Mouse (Mus musculus): Measurements from ENCODE around the gene Cdh4. TPM values are rescaled to one million over a fixed set of nuclear protein-coding genes. Genes with fewer than 3 reads are reported as not detected.
A peak's percentile ranks its signal among the peaks of the same experiment; 100 is the strongest.

The Cdh4 gene
- total and polyA plus RNA-seq, 2 experiments from 2014 or later = 0.51 to 2.1 TPM

DNA sequence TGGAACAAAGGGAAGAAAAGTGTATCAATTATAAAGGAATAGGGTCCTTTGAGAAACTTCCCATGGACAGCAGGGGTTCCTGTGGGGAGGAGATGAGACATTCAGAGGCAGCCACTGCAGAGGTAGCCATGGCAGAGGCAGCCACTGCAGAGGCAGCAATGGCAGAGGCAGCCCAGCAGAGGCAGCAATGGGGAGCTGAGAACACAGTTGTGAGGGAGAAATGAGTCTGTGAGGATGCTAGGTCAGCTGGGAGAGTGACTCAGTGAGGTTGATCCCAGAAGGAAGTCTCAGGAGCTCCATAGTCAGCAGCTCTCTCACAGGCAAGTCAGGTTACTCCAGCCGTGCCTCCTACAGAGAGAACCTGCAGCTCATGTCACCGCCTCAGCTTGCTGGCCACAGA lies 266.9 kb downstream of the Cdh4 start:
- TF ChIP-seq CTCF (IDR thresholded peaks at IDR 0.05; ENCODE audit: low read depth) (0 out of 2 replicates have a peak, but pooled peaks have one; percentile 3), EP300 (IDR thresholded peaks at IDR 0.05; ENCODE audit: low read depth) (no peak)
- ATAC-seq (ENCODE audit: insufficient read depth, low read depth) (no peak), DNase-seq (ENCODE audit: low spot score) (no peak)
- no peaks in the 10 kb centered on the region for H3K9me3 ChIP-seq (replicated peaks; ENCODE audit: control insufficient read depth, low read length)
- H3K9ac ChIP-seq (replicated peaks; ENCODE audit: low read depth, low read length) = no peak overlapping the region
- 72% methylated on average over 2 of the region's 2 CpGs for WGBS
- no peak overlapping the region for H3K27ac ChIP-seq (ENCODE audit: low read depth)
- no peaks in the 10 kb centered on the region for H3K27me3 ChIP-seq (ENCODE audit: control insufficient read depth, insufficient read depth, low read length)
- H3K36me3 ChIP-seq (replicated peaks; ENCODE audit: control insufficient read depth, insufficient read depth, low read length) = no peaks in the 10 kb centered on the region
- no peak overlapping the region for H3K4me2 ChIP-seq (ENCODE audit: low read depth, low read length)
- no peaks in the 10 kb centered on the region for H3K4me1 ChIP-seq (ENCODE audit: control insufficient read depth, insufficient read depth)
- no peak overlapping the region for H3K4me3 ChIP-seq (ENCODE audit: low read depth, low read length)

- TF ChIP-seq EP300 (IDR thresholded peaks at IDR 0.05; ENCODE audit: low read depth) (no peak), CTCF (IDR thresholded peaks at IDR 0.05; ENCODE audit: low read depth) (no peak)
- Histone ChIP-seq H3K27ac (ENCODE audit: low read depth) (no peak overlapping the region), H3K9ac (replicated peaks; ENCODE audit: low read depth, low read length) (no peak overlapping the region), H3K36me3 (replicated peaks; ENCODE audit: control insufficient read depth, insufficient read depth, low read length) (no peaks in the 10 kb centered on the region), H3K4me1 (ENCODE audit: control insufficient read depth, insufficient read depth) (no peaks in the 10 kb centered on the region), H3K27me3 (ENCODE audit: control insufficient read depth, insufficient read depth, low read length) (no peaks in the 10 kb centered on the region), H3K4me2 (ENCODE audit: low read depth, low read length) (no peak overlapping the region), H3K4me3 (ENCODE audit: low read depth, low read length) (no peak overlapping the region), H3K9me3 (replicated peaks; ENCODE audit: control insufficient read depth, low read length) (0 out of 2 replicates have a peak, but pooled peaks cover 5% of the 10 kb centered on the region)
- no peak for DNase-seq (ENCODE audit: low spot score)
- no peak for ATAC-seq (ENCODE audit: insufficient read depth, low read depth)
- whole genome bisulfite sequencing = 69% methylated on average over 7 of the region's 7 CpGs
Measured at GRCm38 (mm10) chr2:179712690-179713089, 270.5 kb downstream of the Cdh4 start.

DNA sequence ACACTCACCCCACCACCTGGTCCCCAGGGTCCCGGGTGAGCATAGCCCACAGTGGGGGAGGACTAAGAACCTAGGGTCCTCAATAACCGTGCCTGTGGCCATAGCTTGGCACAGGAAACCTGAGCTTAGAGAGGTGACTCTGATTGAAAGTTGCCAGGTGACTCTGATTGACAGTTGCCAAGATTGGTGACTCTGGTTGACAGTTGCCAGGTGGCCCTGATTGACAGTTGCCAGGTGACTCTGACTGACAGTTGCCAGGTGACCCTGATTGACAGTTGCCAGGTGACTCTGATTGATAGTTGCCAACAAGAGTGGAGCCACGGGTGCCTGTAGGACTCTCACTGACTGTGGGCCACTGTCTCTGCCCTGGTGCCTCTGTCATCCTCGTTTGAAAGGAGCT lies 271.1 kb downstream of the Cdh4 start:
- no peaks in the 10 kb centered on the region for H3K4me1 ChIP-seq (ENCODE audit: control insufficient read depth, insufficient read depth)
- H3K4me2 ChIP-seq (ENCODE audit: low read depth, low read length) = no peak overlapping the region
- no peak for TF ChIP-seq EP300 (IDR thresholded peaks at IDR 0.05; ENCODE audit: low read depth)
- TF ChIP-seq CTCF (IDR thresholded peaks at IDR 0.05; ENCODE audit: low read depth) = no peak
- ATAC-seq (ENCODE audit: insufficient read depth, low read depth) (no peak), DNase-seq (ENCODE audit: low spot score) (no peak)
- H3K4me3 ChIP-seq (ENCODE audit: low read depth, low read length) = no peak overlapping the region
- no peak overlapping the region for H3K27ac ChIP-seq (ENCODE audit: low read depth)
- WGBS = 55% methylated on average over 4 of the region's 4 CpGs
- H3K36me3 ChIP-seq (replicated peaks; ENCODE audit: control insufficient read depth, insufficient read depth, low read length) = no peaks in the 10 kb centered on the region
- 0 out of 2 replicates have a peak, but pooled peaks cover 5% of the 10 kb centered on the region for H3K9me3 ChIP-seq (replicated peaks; ENCODE audit: control insufficient read depth, low read length)
- no peak overlapping the region for H3K9ac ChIP-seq (replicated peaks; ENCODE audit: low read depth, low read length)
- H3K27me3 ChIP-seq (ENCODE audit: control insufficient read depth, insufficient read depth, low read length) = no peaks in the 10 kb centered on the region

- H3K4me1 ChIP-seq (ENCODE audit: control insufficient read depth, insufficient read depth) = no peaks in the 10 kb centered on the region
- H3K27ac ChIP-seq (ENCODE audit: low read depth) = no peak overlapping the region
- no peak for TF ChIP-seq CTCF (IDR thresholded peaks at IDR 0.05; ENCODE audit: low read depth)
- TF ChIP-seq EP300 (IDR thresholded peaks at IDR 0.05; ENCODE audit: low read depth) = no peak
Measured at GRCm38 (mm10) chr2:179714145-179714544, 271.9 kb downstream of the Cdh4 start.

DNA sequence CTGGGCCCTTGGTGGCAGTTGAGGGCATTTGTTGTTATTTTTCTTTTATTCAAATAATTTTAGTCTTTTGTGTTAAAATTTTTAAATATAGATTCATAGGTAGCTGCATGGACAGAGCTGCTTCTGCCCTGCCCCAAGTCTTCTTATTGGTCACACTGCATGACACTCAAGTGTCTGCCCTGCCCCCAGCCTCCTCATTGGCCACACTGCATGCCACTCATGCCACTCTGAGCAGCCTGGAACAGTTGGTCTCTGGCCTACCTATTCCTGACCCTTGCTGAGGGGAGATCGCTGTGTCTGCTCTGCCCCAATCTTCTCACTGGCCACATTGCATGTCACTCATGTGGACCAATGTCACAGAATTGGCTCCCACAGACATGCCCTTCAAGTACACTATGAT lies 273.1 kb downstream of the Cdh4 start:
- 97% methylated on average over 1 of the region's 1 CpGs for WGBS
- Histone ChIP-seq H3K27ac (ENCODE audit: low read depth) (no peak overlapping the region), H3K27me3 (ENCODE audit: control insufficient read depth, insufficient read depth, low read length) (no peaks in the 10 kb centered on the region), H3K4me1 (ENCODE audit: control insufficient read depth, insufficient read depth) (no peaks in the 10 kb centered on the region), H3K9me3 (replicated peaks; ENCODE audit: control insufficient read depth, low read length) (0 out of 2 replicates have a peak, but pooled peaks cover 5% of the 10 kb centered on the region), H3K9ac (replicated peaks; ENCODE audit: low read depth, low read length) (no peak overlapping the region), H3K36me3 (replicated peaks; ENCODE audit: control insufficient read depth, insufficient read depth, low read length) (no peaks in the 10 kb centered on the region), H3K4me3 (ENCODE audit: low read depth, low read length) (no peak overlapping the region), H3K4me2 (ENCODE audit: low read depth, low read length) (no peak overlapping the region)
- ATAC-seq (ENCODE audit: insufficient read depth, low read depth) (no peak), DNase-seq (ENCODE audit: low spot score) (no peak)
- TF ChIP-seq EP300 (IDR thresholded peaks at IDR 0.05; ENCODE audit: low read depth) (no peak), CTCF (IDR thresholded peaks at IDR 0.05; ENCODE audit: low read depth) (no peak)

More at GRCm38 (mm10) chr2:179714145-179714544, 271.9 kb downstream of the Cdh4 start:
- no peaks in the 10 kb centered on the region for H3K36me3 ChIP-seq (replicated peaks; ENCODE audit: control insufficient read depth, insufficient read depth, low read length)
- 75% methylated on average over 3 of the region's 3 CpGs for WGBS
- H3K4me2 ChIP-seq (ENCODE audit: low read depth, low read length) = no peak overlapping the region
- 0 out of 2 replicates have a peak, but pooled peaks cover 5% of the 10 kb centered on the region for H3K9me3 ChIP-seq (replicated peaks; ENCODE audit: control insufficient read depth, low read length)
- DNase-seq (ENCODE audit: low spot score) = no peak
- no peak overlapping the region for H3K4me3 ChIP-seq (ENCODE audit: low read depth, low read length)
- no peaks in the 10 kb centered on the region for H3K27me3 ChIP-seq (ENCODE audit: control insufficient read depth, insufficient read depth, low read length)
- H3K9ac ChIP-seq (replicated peaks; ENCODE audit: low read depth, low read length) = no peak overlapping the region
- ATAC-seq (ENCODE audit: insufficient read depth, low read depth) = no peak

DNA sequence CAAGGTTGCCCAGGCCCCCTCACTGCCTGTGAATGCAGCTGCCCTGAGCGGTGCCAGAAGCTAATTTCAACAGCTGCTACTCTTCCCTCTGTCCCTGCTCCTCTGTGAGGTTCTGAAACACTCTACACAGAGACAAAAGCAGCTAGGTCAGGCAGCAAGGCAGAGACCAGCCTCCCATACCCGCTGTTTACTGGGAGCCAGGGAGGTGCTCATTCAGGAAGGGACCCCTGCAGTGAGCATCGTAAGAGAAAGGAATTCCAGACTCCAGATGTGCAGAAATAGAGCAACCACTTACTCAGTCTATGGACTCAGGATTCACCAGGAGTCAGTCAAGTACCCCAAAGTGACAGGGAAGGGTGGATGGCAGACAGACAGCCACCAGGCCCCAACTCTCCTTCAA lies 278.1 kb downstream of the Cdh4 start:
- no peak for ATAC-seq (ENCODE audit: insufficient read depth, low read depth)
- no peaks in the 10 kb centered on the region for H3K4me1 ChIP-seq (ENCODE audit: control insufficient read depth, insufficient read depth)
- DNase-seq (ENCODE audit: low spot score) = no peak
- 43% methylated on average over 3 of the region's 3 CpGs for WGBS
- 0 out of 2 replicates have a peak, but pooled peaks cover 1% of the 10 kb centered on the region for H3K9me3 ChIP-seq (replicated peaks; ENCODE audit: control insufficient read depth, low read length)
- TF ChIP-seq CTCF (IDR thresholded peaks at IDR 0.05; ENCODE audit: low read depth) (no peak), EP300 (IDR thresholded peaks at IDR 0.05; ENCODE audit: low read depth) (no peak)
- no peak overlapping the region for H3K4me2 ChIP-seq (ENCODE audit: low read depth, low read length)
- no peaks in the 10 kb centered on the region for H3K27me3 ChIP-seq (ENCODE audit: control insufficient read depth, insufficient read depth, low read length)
- H3K4me3 ChIP-seq (ENCODE audit: low read depth, low read length) = no peak overlapping the region
- H3K36me3 ChIP-seq (replicated peaks; ENCODE audit: control insufficient read depth, insufficient read depth, low read length) = no peaks in the 10 kb centered on the region
- no peak overlapping the region for H3K27ac ChIP-seq (ENCODE audit: low read depth)
- H3K9ac ChIP-seq (replicated peaks; ENCODE audit: low read depth, low read length) = no peak overlapping the region

Data from heart, postnatal 0 days (tissue).